Mouse (Mus musculus) mouse trophoblast stem cell (cell line): ENCODE measurements around the gene Zdhhc14.

Experiments used
- in situ Hi-C, 2 experiments: fragments of 300-500 bp; cut with MseI, MboI; formaldehyde crosslinking; loops; 2 replicates in 1 of 2; 3 replicates in 1 of 2; pipeline ENCODE4 v1.15.1; 2025

Zdhhc14 gene

DNA sequence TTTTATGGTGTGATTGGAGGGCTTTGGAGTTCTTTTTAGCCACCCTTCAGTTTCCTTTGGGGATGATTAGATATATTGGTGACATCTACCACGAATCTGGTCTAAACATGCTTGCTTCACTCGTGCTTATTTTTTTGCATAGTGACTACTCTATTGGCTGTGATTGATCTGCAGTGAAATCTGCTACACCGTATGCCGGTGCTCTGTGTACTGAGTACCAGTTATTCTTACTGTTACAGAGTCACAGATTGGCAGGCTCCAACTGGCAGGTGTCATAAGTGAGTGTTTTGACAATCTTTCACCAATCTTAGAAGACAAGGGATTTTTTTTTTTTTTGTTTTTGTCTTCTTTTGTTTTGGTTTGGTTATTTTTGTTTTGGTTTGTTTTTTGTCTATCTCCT is 163.2 kb downstream of the Zdhhc14 start:
- in situ Hi-C loops: no loop called here

DNA sequence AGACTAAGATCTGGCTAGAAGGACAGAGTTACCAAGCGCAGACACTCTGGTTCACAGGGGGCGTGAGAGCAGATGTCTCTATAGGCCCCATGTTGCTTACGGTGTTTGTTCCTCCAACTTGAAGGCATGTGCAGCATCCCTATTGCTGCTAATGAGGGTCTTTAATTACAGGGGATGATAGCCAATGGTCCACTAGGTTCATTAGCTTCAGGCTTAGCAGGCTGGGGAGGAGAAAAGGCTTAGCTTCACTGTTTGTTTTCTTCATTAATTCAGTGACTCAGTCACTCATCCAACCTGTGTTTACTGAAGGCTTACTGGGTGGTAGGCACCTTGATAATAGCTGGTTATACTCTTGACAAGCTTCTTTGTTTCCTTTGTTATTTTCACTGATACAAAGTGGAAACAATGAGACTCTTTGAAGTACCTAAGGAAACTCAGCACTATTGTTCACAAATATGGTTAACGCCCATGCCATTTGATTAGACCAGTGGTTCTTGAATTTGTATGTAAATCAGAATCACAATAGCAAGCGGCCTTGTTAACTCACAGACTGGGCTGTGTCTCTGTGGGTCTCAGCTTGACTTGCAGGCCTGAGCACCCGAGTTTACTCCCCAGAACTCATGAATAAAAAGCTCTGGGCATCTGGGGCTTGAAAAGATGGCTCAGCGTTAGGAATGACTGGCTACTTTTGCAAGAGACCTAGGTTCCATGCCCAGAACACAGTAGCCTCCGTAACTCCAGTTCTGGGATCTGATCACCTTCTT is 168.1 kb downstream of the Zdhhc14 start:
- in situ Hi-C loops: no loop called here

DNA sequence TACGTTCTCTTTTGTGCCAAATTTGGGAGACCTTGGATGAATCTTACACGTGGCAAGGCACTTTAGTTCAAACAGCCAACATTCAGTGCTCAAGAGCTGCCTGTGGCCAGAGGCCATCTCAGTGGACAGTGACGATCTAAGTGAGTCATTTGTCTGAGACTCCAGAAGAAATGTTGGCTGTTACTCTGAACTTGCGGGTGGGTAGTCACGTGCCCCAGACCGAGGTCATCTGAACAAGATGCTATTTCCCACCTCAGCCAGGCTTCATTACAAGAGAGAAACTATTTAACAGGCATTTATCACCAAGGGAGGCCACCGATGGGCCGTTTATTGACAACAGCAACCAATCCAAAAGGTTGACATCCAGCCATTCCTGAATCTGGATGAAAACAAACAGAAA is 174.3 kb downstream of the Zdhhc14 start:
- in situ Hi-C loops: no loop called here

DNA sequence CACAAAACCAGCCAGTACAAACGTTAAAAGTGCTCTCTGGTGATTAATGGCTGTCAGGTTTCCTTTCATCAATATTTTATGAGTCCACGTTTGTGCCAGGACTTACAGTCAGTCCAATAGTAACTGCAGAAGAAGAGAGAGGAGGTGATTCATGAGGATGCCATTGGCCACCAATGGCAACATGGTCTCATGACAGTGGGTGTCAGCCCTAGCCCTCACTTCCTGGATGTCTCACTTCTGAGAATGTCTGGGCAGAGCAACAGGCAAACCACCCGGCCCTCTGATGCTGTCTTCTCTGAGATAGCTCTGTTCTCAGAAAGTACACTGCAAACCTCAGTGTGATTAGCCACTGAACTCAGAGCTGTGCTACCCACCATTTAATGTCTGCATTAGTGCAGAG is 176.1 kb downstream of the Zdhhc14 start:
- in situ Hi-C loops: no loop called here

DNA sequence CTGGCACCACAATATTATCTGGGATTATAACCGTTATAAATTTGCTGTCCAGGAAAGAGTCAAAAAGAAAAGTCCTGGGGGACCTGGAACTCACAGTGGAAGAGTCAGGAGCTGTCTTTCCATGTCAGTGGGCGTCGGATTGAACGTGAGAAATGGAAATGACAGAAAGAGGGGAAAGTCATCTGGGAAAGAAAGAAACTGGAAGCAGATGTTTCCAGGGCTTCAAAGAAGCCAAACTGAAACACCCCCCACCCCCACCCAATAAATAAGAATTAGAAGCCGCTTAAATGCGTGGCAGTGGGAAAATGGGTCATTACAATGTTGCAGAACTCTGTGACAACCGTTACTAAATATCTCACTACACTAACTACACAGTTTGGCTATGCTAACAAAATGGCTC is 176.6 kb downstream of the Zdhhc14 start:
- in situ Hi-C loops: no loop called here

DNA sequence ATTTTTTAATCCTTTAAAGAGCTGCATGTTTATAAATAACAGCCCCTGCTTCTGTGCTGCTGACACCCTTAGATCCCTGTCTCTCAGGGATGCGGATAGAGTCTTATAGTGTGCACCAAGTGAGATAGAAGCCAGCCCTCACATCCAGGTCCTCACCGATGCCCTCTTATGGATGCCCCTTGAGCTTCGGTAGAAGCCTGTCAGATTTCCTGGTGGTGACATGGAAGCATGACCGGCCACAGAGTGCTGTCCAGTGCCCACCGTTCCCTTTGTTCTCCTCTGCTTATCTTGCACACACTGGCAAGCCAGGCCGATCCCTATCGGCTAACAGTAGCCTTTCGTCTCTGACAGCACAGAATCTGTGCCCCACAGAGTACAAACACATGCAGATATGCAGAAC is 183.6 kb downstream of the Zdhhc14 start:
- in situ Hi-C loops: no loop called here

DNA sequence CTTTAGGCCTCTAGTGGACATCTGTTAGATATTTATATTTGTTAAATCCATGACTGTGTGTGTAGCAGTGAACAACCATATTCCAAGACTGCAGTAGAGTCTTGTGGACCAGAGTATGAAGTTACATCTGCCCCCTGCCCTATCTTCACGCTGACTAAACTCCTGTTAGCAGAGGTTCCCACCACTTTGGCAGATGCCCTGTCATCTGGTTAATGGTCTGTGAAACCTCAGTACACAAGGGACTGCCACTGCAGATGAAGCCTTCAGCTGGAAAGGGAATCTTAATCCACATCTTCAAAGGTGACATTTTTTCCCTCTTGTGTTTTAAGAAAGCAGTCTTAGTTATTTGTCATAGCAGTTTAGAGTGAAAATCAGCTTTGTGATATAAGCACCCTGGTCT is 187.0 kb downstream of the Zdhhc14 start:
- in situ Hi-C loops: no loop called here

DNA sequence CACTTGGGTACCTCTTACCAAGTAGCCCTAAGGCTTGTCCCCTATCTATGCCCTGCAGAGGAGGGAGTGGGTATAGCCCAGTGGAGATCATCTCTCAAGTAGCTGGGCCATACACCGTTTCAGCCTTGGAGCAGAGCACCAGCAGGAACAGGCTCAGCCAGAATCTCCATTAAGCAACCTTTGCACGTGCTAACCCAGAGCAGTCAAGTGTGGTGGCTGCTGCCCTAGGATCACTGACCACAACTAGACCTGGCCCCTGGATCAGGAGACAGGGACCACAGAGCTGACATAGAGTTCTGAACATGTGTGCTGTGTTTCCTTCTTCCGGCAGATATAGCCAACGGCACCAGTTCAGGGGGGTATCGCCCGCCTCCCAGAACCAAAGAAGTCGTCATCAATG is 193.0 kb downstream of the Zdhhc14 start:
- in situ Hi-C loops: no loop called here

DNA sequence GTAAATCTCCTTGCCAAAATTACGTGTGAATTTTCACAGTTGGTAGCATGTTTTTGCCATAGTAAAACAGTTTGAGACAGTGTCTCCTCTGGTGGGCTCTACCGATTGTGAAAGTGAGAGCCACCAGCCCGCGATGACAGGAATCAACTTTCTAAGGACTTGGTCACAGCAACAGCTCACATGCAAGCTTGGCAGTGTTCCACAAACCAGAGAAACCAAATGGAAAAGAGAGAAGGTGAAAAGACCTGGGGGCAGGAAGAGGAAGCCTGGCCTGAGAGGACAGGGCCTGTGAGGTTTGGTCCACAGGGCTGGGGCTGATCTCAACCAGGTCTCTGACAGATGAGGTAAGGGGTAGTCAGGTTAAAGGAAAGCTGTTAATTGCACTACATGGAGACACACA is 195.5 kb downstream of the Zdhhc14 start:
- in situ Hi-C loops: no loop called here

DNA sequence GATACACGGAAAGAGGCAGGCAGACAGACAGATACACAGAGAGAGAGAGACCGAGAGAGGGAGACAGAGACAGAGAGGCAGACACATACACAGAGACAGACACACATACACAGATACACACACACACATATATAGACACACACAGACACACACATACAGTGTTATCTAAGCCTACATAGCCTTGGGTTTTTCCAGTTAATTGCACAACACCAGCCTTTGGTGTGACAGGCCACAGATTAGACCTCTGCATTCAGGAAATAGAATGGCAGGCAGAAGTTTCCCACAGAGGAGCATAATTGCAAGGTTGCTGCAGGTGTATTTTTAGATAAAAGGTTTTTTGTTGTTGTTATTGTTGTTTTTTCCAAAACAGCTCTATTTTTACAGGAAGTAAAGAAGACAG is 195.9 kb downstream of the Zdhhc14 start:
- in situ Hi-C loops: no loop called here

DNA sequence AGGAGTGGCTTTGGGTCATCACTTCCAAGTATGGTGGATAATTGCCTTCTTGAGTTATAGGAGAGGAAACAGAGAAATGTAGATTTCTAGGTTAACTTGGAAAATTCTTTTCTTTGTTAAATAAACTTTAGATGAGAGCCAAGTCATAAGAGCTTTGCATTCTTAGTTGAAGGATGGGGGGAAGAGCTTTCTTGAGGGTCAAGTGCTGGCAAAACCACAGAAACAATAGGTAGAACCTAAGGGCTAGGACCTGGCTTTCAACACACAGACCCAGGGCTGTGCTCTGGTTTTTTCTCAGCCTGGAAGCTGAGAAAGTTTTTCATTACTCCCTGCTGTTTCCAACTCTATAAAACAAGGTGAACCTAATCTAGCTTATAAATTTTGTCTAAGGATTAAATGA is 196.3 kb downstream of the Zdhhc14 start:
- in situ Hi-C loops: no loop called here

DNA sequence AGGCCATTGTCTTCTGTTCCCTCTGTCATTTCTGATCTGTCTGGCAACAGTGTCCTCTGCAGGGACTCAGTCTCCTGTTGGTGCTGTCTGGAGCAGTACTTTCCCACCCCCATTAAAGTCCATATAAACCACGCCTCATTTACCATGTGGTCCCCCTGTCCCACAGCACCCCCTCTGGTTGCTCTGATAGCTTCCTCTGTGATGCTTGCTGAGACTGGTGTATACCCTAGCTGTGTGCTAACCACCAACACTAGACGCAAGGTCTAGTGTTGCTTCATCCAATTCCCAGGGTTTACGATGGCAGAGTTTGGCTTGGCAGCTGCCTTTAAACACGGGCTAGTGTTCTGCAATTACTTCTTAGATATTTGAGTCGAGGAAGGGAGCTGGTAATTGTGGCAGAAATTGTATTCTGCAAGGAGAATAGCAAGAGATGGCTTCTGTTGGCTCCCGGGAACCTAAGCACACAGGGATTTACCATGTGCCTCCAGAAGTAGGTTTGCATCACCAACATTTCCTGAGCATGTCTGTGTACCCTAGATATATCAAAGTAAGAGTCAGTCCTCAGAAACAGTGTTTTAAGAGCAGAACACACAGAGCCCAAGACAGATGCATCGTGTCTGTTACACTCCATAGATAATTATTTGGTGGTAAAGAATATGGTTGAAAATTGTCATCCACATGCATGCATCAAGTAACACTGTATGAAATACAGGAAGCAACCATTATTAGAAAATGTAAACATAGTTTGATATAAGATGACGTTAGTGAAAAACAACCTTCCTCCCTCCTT is 198.6 kb downstream of the Zdhhc14 start:
- in situ Hi-C loops: no loop called here

DNA sequence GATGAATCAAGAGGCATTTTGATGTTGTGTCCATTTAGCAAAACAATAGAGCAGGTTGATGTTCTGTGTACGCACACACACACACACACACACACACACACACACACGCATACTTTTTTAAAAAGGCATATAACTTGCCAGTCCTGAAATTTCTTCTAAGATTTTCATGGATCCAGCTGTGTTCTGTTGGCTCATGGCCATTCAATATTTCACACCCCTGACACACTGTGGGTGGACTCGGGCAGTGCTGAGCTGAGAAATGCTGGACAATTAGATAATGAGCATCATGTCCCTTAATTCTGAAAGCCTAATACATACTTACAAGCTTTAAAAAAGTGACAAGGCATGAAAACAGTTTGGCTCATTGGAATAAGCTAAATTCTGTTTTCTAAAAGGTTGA is 200.3 kb downstream of the Zdhhc14 start:
- in situ Hi-C loops: no loop called here

DNA sequence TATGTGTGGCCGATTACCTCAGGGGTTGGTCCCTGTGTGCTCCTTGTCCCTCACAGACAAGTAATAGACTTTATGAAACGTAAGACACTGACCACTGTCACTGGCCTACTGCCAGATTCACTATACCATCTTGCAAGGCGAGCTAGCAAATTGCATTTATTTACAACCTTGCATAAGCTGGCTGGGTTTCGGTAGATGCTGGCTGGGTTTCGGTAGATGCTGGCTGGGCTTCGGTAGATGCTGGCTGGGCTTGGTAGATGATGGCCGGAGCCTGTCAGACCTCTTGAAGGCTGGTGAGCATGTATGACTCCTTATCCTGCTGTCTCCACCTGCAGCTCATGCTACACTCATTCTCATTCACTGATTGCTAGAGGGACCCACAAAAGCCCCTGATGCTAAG is 200.9 kb downstream of the Zdhhc14 start:
- in situ Hi-C loops: no loop called here

DNA sequence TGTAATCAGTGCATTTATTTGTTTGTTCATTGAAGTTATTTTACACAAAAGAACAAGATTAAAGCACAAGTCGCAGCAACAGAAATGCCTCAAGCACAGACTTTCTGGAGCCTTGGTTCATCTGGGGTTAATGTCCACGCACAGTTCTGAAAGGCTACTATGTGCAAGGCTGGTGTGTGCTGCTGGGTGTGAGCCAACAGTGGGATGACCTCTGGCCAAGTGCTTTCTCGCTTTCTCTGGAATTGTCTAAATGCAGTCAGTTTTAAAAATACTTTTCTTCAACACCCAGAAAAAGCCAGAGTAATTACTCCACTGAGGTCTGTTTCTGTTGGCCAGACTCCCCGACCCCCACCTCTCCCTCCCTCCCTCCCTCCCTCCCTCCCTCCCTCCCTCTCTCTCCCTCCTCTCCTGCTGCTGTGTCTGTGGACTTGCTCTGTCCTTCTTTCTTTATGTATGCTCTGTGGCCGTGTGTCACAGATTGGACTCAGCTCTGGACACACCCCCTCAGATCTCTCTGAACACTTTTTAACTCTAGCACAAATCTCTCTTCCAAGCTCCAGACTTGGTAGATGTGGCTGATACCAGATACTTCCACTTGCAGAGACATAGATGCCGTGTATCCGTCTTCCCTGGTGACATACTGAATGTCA is 206.2 kb downstream of the Zdhhc14 start:
- in situ Hi-C loops: no loop called here

DNA sequence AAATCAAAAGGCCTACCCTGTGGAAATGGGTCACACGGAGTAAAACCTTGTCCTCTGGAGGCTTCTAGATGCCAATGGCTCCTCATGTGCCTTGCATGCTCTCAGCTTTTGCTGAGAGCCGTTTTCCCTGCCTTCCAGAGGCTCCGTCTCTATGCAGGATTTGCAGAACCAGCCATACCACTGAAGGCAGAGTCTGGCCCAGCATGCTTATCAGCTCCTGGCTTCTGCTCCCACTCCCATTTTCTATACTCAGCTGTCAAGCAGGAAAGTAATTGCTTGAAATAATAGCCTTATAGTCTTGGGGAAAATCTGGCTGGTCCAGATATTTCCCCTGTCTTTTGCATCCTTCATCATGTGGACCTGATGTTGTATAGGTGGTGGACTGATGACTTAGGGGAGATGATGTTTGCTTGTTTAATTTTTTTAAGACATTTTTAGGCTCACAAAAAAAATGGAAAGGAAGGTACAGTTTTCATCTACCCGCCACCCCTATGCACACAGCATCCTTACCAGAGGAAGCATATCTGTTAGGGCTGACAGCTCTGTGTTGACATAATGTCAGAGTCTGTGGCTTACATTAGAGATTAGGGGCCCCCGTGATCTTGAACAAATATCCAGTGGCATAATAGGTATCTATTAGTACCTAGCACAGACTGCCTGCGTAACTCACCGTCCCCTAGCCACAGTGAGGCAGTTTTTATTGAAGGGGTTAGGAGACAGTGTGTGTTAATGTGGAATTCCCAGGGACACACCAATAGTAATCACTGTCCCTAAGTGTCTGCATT is 218.2 kb downstream of the Zdhhc14 start:
- in situ Hi-C loops: no loop called here

DNA sequence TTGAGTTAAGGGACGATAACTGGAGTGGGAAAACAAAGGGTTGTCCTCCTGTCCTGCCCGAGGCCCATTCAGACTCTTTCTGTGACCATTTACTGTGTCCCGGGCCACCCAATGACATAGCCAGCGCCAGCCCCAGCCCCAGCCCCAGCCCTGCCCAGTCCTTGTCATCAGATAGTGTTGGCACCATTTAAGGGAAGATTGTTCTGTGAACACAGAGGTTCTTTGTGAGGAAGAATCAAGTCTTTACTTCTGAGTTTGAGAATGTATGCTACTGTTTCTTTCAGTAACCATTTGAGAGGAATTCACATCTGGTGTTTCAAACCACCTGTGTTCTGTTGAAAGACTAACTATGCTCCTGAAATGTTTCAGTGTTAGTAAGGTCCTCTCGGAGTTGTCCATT is 219.5 kb downstream of the Zdhhc14 start:
- in situ Hi-C loops: no loop called here

DNA sequence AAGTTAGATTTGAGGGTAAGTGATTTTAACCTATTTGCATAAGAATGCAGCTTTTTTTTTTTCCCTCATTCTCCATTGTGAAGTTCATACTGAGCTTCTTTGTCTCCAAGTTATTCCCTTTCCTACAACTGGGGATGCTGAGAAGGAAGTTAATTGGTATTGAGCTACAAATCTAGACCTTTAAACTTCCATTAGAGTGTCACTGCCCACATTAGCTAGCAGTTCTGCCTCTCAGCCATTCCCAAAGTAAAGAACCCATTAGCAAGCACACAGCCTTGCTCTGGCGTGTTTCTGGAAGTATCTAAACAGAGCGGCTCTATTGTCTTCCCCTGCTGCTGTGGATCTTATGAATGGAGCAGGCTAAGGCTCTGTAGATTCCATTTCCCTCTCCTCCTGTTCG is 220.8 kb downstream of the Zdhhc14 start:
- in situ Hi-C loops: no loop called here

DNA sequence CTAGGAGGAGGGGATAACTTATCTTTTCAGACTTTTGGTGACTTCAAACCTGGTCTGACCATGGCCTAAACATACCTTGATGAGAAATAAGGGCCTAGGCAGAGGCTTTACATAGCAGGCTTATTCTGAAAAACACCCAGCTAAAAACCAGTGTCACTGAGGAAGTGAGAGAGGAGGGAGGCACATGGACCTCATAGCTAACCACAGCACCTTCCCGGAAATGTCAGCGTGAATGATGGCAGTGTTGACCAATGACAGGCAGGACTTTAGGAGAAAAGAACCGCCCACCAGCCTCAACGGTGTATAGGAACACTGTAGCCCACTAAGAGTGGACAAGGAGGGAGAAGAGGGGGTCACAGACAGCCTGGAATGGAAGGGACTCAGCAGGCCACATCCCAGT is 224.6 kb downstream of the Zdhhc14 start:
- in situ Hi-C loops: no loop called here

DNA sequence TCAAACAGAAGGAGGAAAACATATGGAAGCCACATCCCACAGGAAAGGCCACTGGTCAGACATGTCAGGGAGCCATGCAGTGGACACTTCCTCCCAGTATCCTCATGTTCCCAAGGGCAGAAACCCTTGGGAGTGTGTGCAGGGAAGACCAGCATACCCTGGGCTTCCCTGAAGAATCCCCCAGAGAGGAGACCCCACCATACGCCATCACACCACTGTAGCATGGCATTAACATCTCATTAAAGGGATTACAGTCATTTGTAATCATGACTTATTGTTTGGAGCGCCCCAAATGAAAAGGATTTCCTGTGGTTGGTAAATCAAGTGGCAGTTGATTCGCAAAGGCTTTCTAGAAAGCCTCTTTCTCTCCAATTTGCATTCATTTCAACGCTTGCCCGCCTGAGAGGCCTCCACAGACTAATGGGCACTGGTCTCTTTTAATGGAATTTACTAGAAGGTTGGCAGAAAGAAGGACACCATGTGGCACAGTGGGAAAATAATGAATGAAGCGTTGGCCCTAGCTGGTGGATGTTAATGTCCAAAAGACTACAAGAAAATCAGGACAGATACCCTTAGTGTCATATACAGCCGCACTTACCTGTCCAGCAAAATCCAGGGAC is 226.5 kb downstream of the Zdhhc14 start:
- in situ Hi-C loops: no loop called here

DNA sequence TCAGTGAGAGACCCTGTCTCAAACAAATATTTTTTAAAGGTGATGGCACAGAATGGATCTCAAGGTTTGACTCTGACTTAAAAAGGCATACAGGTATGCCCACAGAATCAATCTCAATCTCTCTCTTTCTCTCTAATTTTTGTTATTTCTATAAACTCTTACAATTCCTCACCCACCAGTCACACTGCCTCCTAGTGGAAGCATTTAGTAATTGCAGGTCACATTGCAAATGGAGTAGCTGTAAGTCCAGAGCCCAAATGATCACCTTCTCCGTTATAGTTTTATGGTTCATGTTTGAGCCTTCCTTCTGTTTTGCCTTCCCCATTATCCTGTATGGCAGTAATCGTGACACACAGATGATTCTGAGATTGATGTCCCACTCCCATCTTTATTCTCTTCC is 230.4 kb downstream of the Zdhhc14 start:
- in situ Hi-C loops: no loop called here
